ENCODE assay signal across 11 mouse cellular contexts in genomic region chr4:11884818-11885217, GRCm38 (mm10).
DNase-seq lines count a peak whose midpoint lies in the region; ATAC-seq and TF ChIP-seq lines count a peak whose summit lies in the region.
"Had no signal": no experiment of that assay in that cellular context is flagged by ENCODE, and none has a peak within 500 bp of the region (broad histone marks: within the 10 kb centered on the region; RNA-seq: fewer than 3 reads in every experiment).

No protein-coding gene starts in this region.

- no peak overlapping the region for H3K4me3 ChIP-seq in forebrain, embryonic 12.5 days (replicated peaks)
- no peak overlapping the region for H3K4me3 ChIP-seq in forebrain, embryonic 16.5 days (replicated peaks; ENCODE audit: low read length)
- no peak overlapping the region for H3K4me3 ChIP-seq in CH12.LX (replicated peaks in 1 of 3; ENCODE audit: low read depth in 2 of 3, low read length in 2 of 3, poor library complexity in 1 of 3)
- H3K4me3 ChIP-seq in heart, embryonic 13.5 days: peak overlapping the region; percentile 8; the same call in 1 of the 2 replicates
- H3K4me3 ChIP-seq in limb, embryonic 15.5 days: no peak overlapping the region
- no peak overlapping the region for H3K4me3 ChIP-seq in hindbrain, postnatal 0 days (ENCODE audit: low read length)
- no peak overlapping the region for H3K4me3 ChIP-seq in midbrain, postnatal 0 days (ENCODE audit: low read depth, low read length)
- H3K4me3 ChIP-seq: left cerebral cortex, adult 2 months had no signal

- no peak for TF ChIP-seq RAD21 in CH12.LX (IDR thresholded peaks at IDR 0.05; ENCODE audit: low read depth, low read length)

- TF ChIP-seq CTCF in CH12.LX (conservative IDR thresholded peaks at IDR 0.05 in 1 of 2, IDR thresholded peaks at IDR 0.05 in 1 of 2; ENCODE audit: low read depth in 2 of 2, low read length in 2 of 2): no peak
- TF ChIP-seq CTCF in hindbrain, postnatal 0 days (IDR thresholded peaks at IDR 0.05; ENCODE audit: low read depth): no peak
- TF ChIP-seq CTCF in midbrain, postnatal 0 days (IDR thresholded peaks at IDR 0.05): no peak

- no peaks in the 10 kb centered on the region for H3K9me3 ChIP-seq in forebrain, embryonic 12.5 days
- no peaks in the 10 kb centered on the region for H3K9me3 ChIP-seq in forebrain, embryonic 16.5 days (ENCODE audit: control insufficient read depth, low read length)
- H3K9me3 ChIP-seq in CH12.LX (replicated peaks; ENCODE audit: low read length): no peaks in the 10 kb centered on the region
- no peaks in the 10 kb centered on the region for H3K9me3 ChIP-seq in heart, embryonic 13.5 days
- no peaks in the 10 kb centered on the region for H3K9me3 ChIP-seq in limb, embryonic 15.5 days
- no peaks in the 10 kb centered on the region for H3K9me3 ChIP-seq in hindbrain, postnatal 0 days (ENCODE audit: low read length)
- no peaks in the 10 kb centered on the region for H3K9me3 ChIP-seq in midbrain, postnatal 0 days (ENCODE audit: low read length)

- H3K27me3 ChIP-seq in forebrain, embryonic 12.5 days: no peaks in the 10 kb centered on the region
- H3K27me3 ChIP-seq in forebrain, embryonic 16.5 days (replicated peaks; ENCODE audit: control insufficient read depth, insufficient read depth, low read length): no peaks in the 10 kb centered on the region
- H3K27me3 ChIP-seq in CH12.LX (replicated peaks): no peaks in the 10 kb centered on the region
- H3K27me3 ChIP-seq in heart, embryonic 13.5 days (replicated peaks): no peaks in the 10 kb centered on the region
- no peaks in the 10 kb centered on the region for H3K27me3 ChIP-seq in limb, embryonic 15.5 days
- H3K27me3 ChIP-seq in hindbrain, postnatal 0 days (ENCODE audit: insufficient read depth, low read length): no peaks in the 10 kb centered on the region
- no peaks in the 10 kb centered on the region for H3K27me3 ChIP-seq in midbrain, postnatal 0 days (ENCODE audit: insufficient read depth, low read length)

- WGBS in forebrain, embryonic 12.5 days: 65% methylated on average over 7 of the region's 7 CpGs
- WGBS in forebrain, embryonic 16.5 days: 67% methylated on average over 7 of the region's 7 CpGs
- 18% methylated on average over 7 of the region's 7 CpGs for WGBS in heart, embryonic 13.5 days
- WGBS in limb, embryonic 15.5 days: 22% methylated on average over 7 of the region's 7 CpGs
- 59% methylated on average over 7 of the region's 7 CpGs for WGBS in hindbrain, postnatal 0 days
- 68% methylated on average over 7 of the region's 7 CpGs for WGBS in midbrain, postnatal 0 days

- no peak overlapping the region for H3K27ac ChIP-seq in forebrain, embryonic 12.5 days
- H3K27ac ChIP-seq in forebrain, embryonic 16.5 days (ENCODE audit: low read length): no peak overlapping the region
- no peak overlapping the region for H3K27ac ChIP-seq in CH12.LX (ENCODE audit: insufficient read depth, low read depth)
- H3K27ac ChIP-seq in heart, embryonic 13.5 days (replicated peaks): peak overlapping the region; percentile 69
- H3K27ac ChIP-seq in limb, embryonic 15.5 days: no peak overlapping the region
- H3K27ac ChIP-seq in hindbrain, postnatal 0 days: no peak overlapping the region
- H3K27ac ChIP-seq in midbrain, postnatal 0 days (ENCODE audit: low read depth, low read length): no peak overlapping the region
- H3K27ac ChIP-seq: left cerebral cortex, adult 2 months had no signal

- dilution Hi-C loops in CH12.LX (cut with MboI; ENCODE audit: extremely low pct_ligation_motif_present, extremely low pct_unique_long_range_greater_than_20kb, low sequenced_read_pairs): no loop called here

- peaks cover 7% of the 10 kb centered on the region for H3K4me1 ChIP-seq in forebrain, embryonic 12.5 days
- peaks cover 9% of the 10 kb centered on the region for H3K4me1 ChIP-seq in forebrain, embryonic 16.5 days (replicated peaks; ENCODE audit: control insufficient read depth, insufficient read depth, low read length)
- peaks cover 0 to 4% of the 10 kb centered on the region in 2 experiments; a peak in 2 of 4 replicates for H3K4me1 ChIP-seq in CH12.LX (ENCODE audit: control insufficient read depth in 1 of 2, insufficient read depth in 2 of 2)
- H3K4me1 ChIP-seq in heart, embryonic 13.5 days: peaks cover 51% of the 10 kb centered on the region
- H3K4me1 ChIP-seq in limb, embryonic 15.5 days: peaks cover 10% of the 10 kb centered on the region
- H3K4me1 ChIP-seq in hindbrain, postnatal 0 days (ENCODE audit: insufficient read depth, low read length): no peaks in the 10 kb centered on the region
- H3K4me1 ChIP-seq in midbrain, postnatal 0 days (ENCODE audit: insufficient read depth, low read length): no peaks in the 10 kb centered on the region

- no peak for TF ChIP-seq EP300 in CH12.LX (IDR thresholded peaks at IDR 0.05; ENCODE audit: low read length)

- in situ Hi-C loops in CH12.LX (cut with MboI; ENCODE audit: low pct_ligation_motif_present, low pct_unique_long_range_greater_than_20kb, low sequenced_read_pairs): no loop called here

- no peak overlapping the region for H3K4me2 ChIP-seq in forebrain, embryonic 12.5 days
- no peak overlapping the region for H3K4me2 ChIP-seq in forebrain, embryonic 16.5 days (ENCODE audit: low read length)
- H3K4me2 ChIP-seq in CH12.LX (ENCODE audit: insufficient read depth, low read depth, poor library complexity, severe bottlenecking): no peak overlapping the region
- peak overlapping the region; percentile 43 for H3K4me2 ChIP-seq in heart, embryonic 13.5 days
- no peak overlapping the region for H3K4me2 ChIP-seq in limb, embryonic 15.5 days
- no peak overlapping the region for H3K4me2 ChIP-seq in hindbrain, postnatal 0 days (ENCODE audit: low read depth, low read length)
- no peak overlapping the region for H3K4me2 ChIP-seq in midbrain, postnatal 0 days (ENCODE audit: low read depth, low read length, poor library complexity, severe bottlenecking)

- peak; percentile 30; the same call in 1 of the 2 replicates for ATAC-seq in forebrain, embryonic 12.5 days (ENCODE audit: low FRiP score)
- ATAC-seq in forebrain, embryonic 16.5 days: no peak
- ATAC-seq in heart, embryonic 13.5 days (ENCODE audit: extremely low read depth, insufficient number of reproducible peaks, low FRiP score, low TSS enrichment): peak; percentile 67
- 0 out of 2 replicates have a peak, but pooled peaks have one; percentile 46 for ATAC-seq in limb, embryonic 15.5 days (ENCODE audit: insufficient number of reproducible peaks, low FRiP score, low TSS enrichment, low read depth)
- no peak for ATAC-seq in hindbrain, postnatal 0 days
- no peak for ATAC-seq in midbrain, postnatal 0 days (ENCODE audit: low FRiP score)

- TF ChIP-seq POLR2A in CH12.LX (IDR thresholded peaks at IDR 0.05; ENCODE audit: low read depth, low read length): no peak

- H3K9ac ChIP-seq in forebrain, embryonic 12.5 days: no peak overlapping the region
- no peak overlapping the region for H3K9ac ChIP-seq in forebrain, embryonic 16.5 days (replicated peaks; ENCODE audit: low read depth, low read length)
- no peak overlapping the region for H3K9ac ChIP-seq in CH12.LX (ENCODE audit: insufficient read depth, low read depth)
- H3K9ac ChIP-seq in heart, embryonic 13.5 days: peak overlapping the region; percentile 19; the same call in 1 of the 2 replicates
- H3K9ac ChIP-seq in limb, embryonic 15.5 days: no peak overlapping the region
- H3K9ac ChIP-seq in hindbrain, postnatal 0 days (replicated peaks; ENCODE audit: low read length): no peak overlapping the region
- no peak overlapping the region for H3K9ac ChIP-seq in midbrain, postnatal 0 days (replicated peaks; ENCODE audit: low read length, poor library complexity, severe bottlenecking)

- H3K36me3 ChIP-seq in forebrain, embryonic 12.5 days (replicated peaks): no peaks in the 10 kb centered on the region
- H3K36me3 ChIP-seq in forebrain, embryonic 16.5 days (ENCODE audit: control insufficient read depth, insufficient read depth): no peaks in the 10 kb centered on the region
- no peaks in the 10 kb centered on the region for H3K36me3 ChIP-seq in CH12.LX (replicated peaks in 1 of 2; ENCODE audit: control insufficient read depth in 1 of 2, insufficient read depth in 1 of 2, low read length in 1 of 2)
- H3K36me3 ChIP-seq in heart, embryonic 13.5 days: no peaks in the 10 kb centered on the region
- no peaks in the 10 kb centered on the region for H3K36me3 ChIP-seq in limb, embryonic 15.5 days
- H3K36me3 ChIP-seq in hindbrain, postnatal 0 days (ENCODE audit: insufficient read depth, low read length): no peaks in the 10 kb centered on the region
- H3K36me3 ChIP-seq in midbrain, postnatal 0 days (ENCODE audit: insufficient read depth, low read length): no peaks in the 10 kb centered on the region

- no peak for DNase-seq in CH12.LX (ENCODE audit: extremely low read depth)
- no peak for DNase-seq in hindbrain, postnatal 0 days (ENCODE audit: low spot score)
- no peak for DNase-seq in frontal cortex, postnatal 10 days (ENCODE audit: low spot score in 2 of 2)
- no peak for DNase-seq in midbrain, postnatal 0 days (ENCODE audit: low spot score)
- DNase-seq: cerebellum, postnatal 36 days; gastrocnemius, postnatal 14 days had no signal

- H3K79me2 ChIP-seq in CH12.LX (replicated peaks; ENCODE audit: control insufficient read depth, extremely low read depth, insufficient read depth, poor library complexity, severe bottlenecking): no peaks in the 10 kb centered on the region

TF ChIP-seq in CH12.LX, 34 proteins besides CTCF, POLR2A, EP300 and RAD21:
- TF ChIP-seq TCF12 (IDR thresholded peaks at IDR 0.05; ENCODE audit: low read depth, low read length) (no peak), SMC3 (IDR thresholded peaks at IDR 0.05; ENCODE audit: low read depth, low read length) (no peak), USF1 (IDR thresholded peaks at IDR 0.05; ENCODE audit: low read depth, low read length) (no peak), JUND (conservative IDR thresholded peaks at IDR 0.05; ENCODE audit: low read depth, low read length) (peak; percentile 26; the same call in 1 of the 2 replicates), ZMIZ1 (IDR thresholded peaks at IDR 0.05; ENCODE audit: low read depth, low read length) (no peak), ETS1 (conservative IDR thresholded peaks at IDR 0.05; ENCODE audit: low read depth, low read length) (0 out of 2 replicates have a peak, but pooled peaks have one; percentile 12)

Comparison
In these comparisons a context has a peak if more than half of its experiments do, and no peak if none do; other contexts are left out.
1. ATAC-seq: peak in forebrain, embryonic 12.5 days (single experiment), heart, embryonic 13.5 days (single experiment) and limb, embryonic 15.5 days (single experiment); none in forebrain, embryonic 16.5 days (single experiment), hindbrain, postnatal 0 days (single experiment) and midbrain, postnatal 0 days (single experiment).